Mouse (Mus musculus) stomach, embryonic 16.5 days (tissue): ENCODE results near the gene Prdm12. TPM values are rescaled to one million over a fixed set of nuclear protein-coding genes. Genes with fewer than 3 reads are reported as not detected.

Experiments
- ATAC-seq: fragments of 200-750 bp; cut with Nextera tagmentation; 2 replicates; pipeline ENCODE4 v1.8.0; 2017; ENCODE audit warnings: moderate number of reproducible peaks, moderate TSS enrichment; ENCODE audit not compliant: insufficient read depth, low FRiP score
- H3K27ac ChIP-seq: fragments of 300-500 bp; sonication (generic); 2 replicates; pipeline ENCODE4 v1.5.1; 2014; ENCODE audit warnings: low read length
- H3K27me3 ChIP-seq: fragments of 300-500 bp; sonication (generic); 2 replicates; pipeline ENCODE4 v1.6.1; 2014; ENCODE audit warnings: low read length, control low read depth, mixed read lengths; ENCODE audit not compliant: control insufficient read depth, insufficient read depth
- H3K36me3 ChIP-seq: fragments of 300-500 bp; sonication (generic); 2 replicates; pipeline ENCODE4 v1.6.1; 2014; ENCODE audit warnings: low read length; ENCODE audit not compliant: control insufficient read depth, insufficient read depth
- H3K4me1 ChIP-seq: fragments of 300-500 bp; sonication (generic); 2 replicates; pipeline ENCODE4 v1.6.1; 2014; ENCODE audit warnings: low read length, control low read depth, mixed read lengths; ENCODE audit not compliant: control insufficient read depth, insufficient read depth
- H3K4me2 ChIP-seq: fragments of 300-500 bp; sonication (generic); 2 replicates; pipeline ENCODE4 v1.6.1; 2014; ENCODE audit warnings: low read depth, low read length, mixed read lengths
- H3K4me3 ChIP-seq: fragments of 300-500 bp; sonication (generic); replicated peaks from 2 replicates; pipeline ENCODE4 v1.5.1; 2014; ENCODE audit warnings: mild to moderate bottlenecking, low read length
- H3K9ac ChIP-seq: fragments of 300-500 bp; sonication (generic); 2 replicates; pipeline ENCODE4 v1.6.1; 2014; ENCODE audit warnings: low read length
- H3K9me3 ChIP-seq: fragments of 300-500 bp; sonication (generic); replicated peaks from 2 replicates; pipeline ENCODE4 v1.6.1; 2016; ENCODE audit warnings: low read length, control low read depth; ENCODE audit not compliant: control insufficient read depth
- WGBS: fragments of 180-500 bp; shearing (Covaris S2); extraction: QIAGEN DNeasy Blood & Tissue Kit; methylation state at CpG from one replicate; pipeline ENCODE4 v1.1.7; 2014; 5-methylcytosine and 5-hydroxymethylcytosine counted together
- polyA plus RNA-seq: library from polyadenylated mRNA; unstranded; fragments of >200 nt; fragmentation: Nextera tagmentation; extraction: Ambion mirVana; gene quantifications from 2 replicates; pipeline ENCODE4 v1.2.1, GENCODE M21; 2015

The Prdm12 gene
- polyA plus RNA-seq: not detected in 2 replicates

DNA sequence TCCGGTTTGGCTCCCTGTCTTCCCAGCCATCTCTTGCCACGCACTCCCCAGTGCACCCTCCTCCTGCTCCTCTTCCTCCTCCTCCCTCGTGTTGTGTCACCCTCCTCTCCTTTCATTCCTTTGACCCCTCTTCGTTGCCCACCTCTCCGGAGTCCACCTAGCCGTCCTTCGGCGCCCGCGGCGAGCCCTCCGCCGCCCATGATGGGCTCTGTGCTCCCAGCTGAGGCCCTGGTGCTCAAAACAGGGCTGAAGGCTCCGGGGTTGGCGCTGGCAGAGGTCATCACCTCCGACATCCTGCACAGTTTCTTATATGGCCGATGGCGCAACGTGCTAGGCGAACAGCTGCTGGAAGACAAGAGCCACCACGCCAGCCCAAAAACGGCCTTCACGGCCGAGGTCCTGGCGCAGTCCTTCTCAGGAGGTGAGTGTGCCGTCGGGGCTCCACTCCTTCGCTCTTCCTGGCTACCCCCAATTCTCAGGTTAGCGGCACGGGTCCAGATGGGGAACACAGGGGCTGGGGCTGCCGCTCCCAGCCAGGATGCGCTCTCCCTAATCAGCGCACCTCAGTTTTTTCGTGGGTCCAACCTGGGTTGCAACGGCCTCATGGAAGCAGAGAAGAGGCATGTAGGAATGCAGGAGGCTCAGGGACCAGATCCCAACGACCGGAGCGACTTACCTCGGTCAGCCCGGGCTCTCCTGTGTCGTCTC, at the start of gene Prdm12:
Prdm12 (plus strand) TSS at position 137 of the 708 bp plus-strand sequence.
- Histone ChIP-seq H3K4me2 (no peak within 1 kb of the TSS), H3K9me3 (no peaks in the 10 kb centered on the region), H3K27me3 (peaks cover 96% of the 10 kb centered on the region), H3K9ac (no peak within 1 kb of the TSS), H3K4me1 (peaks cover 11% of the 10 kb centered on the region; the same call in 1 of the 2 replicates), H3K4me3 (no peak within 1 kb of the TSS), H3K27ac (no peak within 1 kb of the TSS), H3K36me3 (no peaks in the 10 kb centered on the region)
- WGBS: 3% methylated on average over 41 of the region's 41 CpGs
- ATAC-seq: no peak

GRCm38 (mm10) chr2:31591799-31592484, 47.9 kb upstream of the Prdm12 start:
- H3K9ac ChIP-seq: no peak overlapping the region
- no peak overlapping the region for H3K27ac ChIP-seq
- H3K4me2 ChIP-seq: no peak overlapping the region
- WGBS: 79% methylated on average over 9 of the region's 9 CpGs
- H3K4me1 ChIP-seq: no peaks in the 10 kb centered on the region
- peaks cover 15% of the 10 kb centered on the region for H3K36me3 ChIP-seq
- no peak overlapping the region for H3K4me3 ChIP-seq
- no peaks in the 10 kb centered on the region for H3K27me3 ChIP-seq
- no peaks in the 10 kb centered on the region for H3K9me3 ChIP-seq
- no peak for ATAC-seq

DNA sequence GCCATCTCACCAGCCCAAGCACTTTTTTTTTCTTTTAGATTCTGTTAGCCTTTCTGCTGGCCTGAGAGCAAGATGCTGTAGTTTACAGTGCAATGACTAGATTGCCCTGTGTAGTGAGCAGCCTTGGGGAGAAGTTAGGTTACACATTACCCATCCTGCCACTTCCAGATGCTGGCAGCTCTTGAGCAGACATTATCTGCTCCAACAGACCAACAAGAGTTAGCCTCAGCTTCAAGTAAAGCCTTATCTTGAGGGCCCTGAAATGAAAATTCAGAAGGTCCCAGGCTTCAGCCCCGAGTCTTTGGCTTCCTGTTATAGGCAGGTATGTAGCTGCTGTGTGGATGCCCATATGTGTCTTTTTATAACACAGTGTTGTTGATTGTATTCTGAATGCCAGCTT, 32.3 kb upstream of the Prdm12 start:
- H3K27me3 ChIP-seq: no peaks in the 10 kb centered on the region
- H3K4me1 ChIP-seq: no peaks in the 10 kb centered on the region
- no peak for ATAC-seq
- no peak overlapping the region for H3K27ac ChIP-seq
- WGBS: 82% methylated on average over 1 of the region's 1 CpGs
- H3K9ac ChIP-seq: no peak overlapping the region
- no peaks in the 10 kb centered on the region for H3K9me3 ChIP-seq
- no peak overlapping the region for H3K4me3 ChIP-seq
- H3K36me3 ChIP-seq: 0 out of 2 replicates have a peak, but pooled peaks cover 25% of the 10 kb centered on the region
- no peak overlapping the region for H3K4me2 ChIP-seq

DNA sequence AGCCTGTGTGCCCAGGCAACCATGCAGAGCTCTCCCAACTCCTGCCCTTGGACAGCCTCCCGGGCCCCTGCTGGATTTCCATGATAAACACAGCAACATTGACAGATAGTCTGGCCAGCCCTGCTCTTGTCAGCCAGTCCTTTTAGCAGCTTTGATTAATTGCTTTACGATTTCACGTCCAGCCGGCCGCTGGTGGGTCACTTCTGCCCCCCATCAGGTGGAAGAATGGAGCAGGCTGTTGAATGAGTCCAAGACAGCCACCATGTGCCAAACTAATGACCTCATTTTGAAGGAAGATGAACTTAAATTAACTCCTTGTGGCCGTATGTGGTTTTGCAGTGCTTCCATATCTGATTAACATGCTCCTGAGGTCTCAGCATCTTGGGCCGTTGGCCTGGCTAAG, 30.0 kb upstream of the Prdm12 start:
- Histone ChIP-seq H3K4me3 (no peak overlapping the region), H3K4me1 (no peaks in the 10 kb centered on the region), H3K36me3 (peaks cover 22% of the 10 kb centered on the region; the same call in 1 of the 2 replicates), H3K9ac (no peak overlapping the region), H3K27me3 (no peaks in the 10 kb centered on the region), H3K4me2 (no peak overlapping the region), H3K9me3 (no peaks in the 10 kb centered on the region), H3K27ac (no peak overlapping the region)
- no peak for ATAC-seq
- WGBS: 18% methylated on average over 7 of the region's 7 CpGs

- WGBS: 76% methylated on average over 4 of the region's 4 CpGs
- Histone ChIP-seq H3K9me3 (no peaks in the 10 kb centered on the region), H3K9ac (no peak overlapping the region), H3K27ac (no peak overlapping the region), H3K4me3 (no peak overlapping the region), H3K27me3 (no peaks in the 10 kb centered on the region), H3K36me3 (peaks cover 20% of the 10 kb centered on the region), H3K4me2 (no peak overlapping the region), H3K4me1 (no peaks in the 10 kb centered on the region)
- no peak for ATAC-seq
Observed at GRCm38 (mm10) chr2:31610922-31611321, 28.9 kb upstream of the Prdm12 start.

- no peak overlapping the region for H3K4me3 ChIP-seq
- H3K9ac ChIP-seq: no peak overlapping the region
- H3K27ac ChIP-seq: no peak overlapping the region
- no peak overlapping the region for H3K4me2 ChIP-seq
- WGBS: 83% methylated on average over 8 of the region's 8 CpGs
- ATAC-seq: no peak
- H3K9me3 ChIP-seq: no peaks in the 10 kb centered on the region
- peaks cover 21% of the 10 kb centered on the region for H3K36me3 ChIP-seq
- H3K4me1 ChIP-seq: no peaks in the 10 kb centered on the region
- H3K27me3 ChIP-seq: no peaks in the 10 kb centered on the region
Observed at GRCm38 (mm10) chr2:31611400-31611799, 28.4 kb upstream of the Prdm12 start.

DNA sequence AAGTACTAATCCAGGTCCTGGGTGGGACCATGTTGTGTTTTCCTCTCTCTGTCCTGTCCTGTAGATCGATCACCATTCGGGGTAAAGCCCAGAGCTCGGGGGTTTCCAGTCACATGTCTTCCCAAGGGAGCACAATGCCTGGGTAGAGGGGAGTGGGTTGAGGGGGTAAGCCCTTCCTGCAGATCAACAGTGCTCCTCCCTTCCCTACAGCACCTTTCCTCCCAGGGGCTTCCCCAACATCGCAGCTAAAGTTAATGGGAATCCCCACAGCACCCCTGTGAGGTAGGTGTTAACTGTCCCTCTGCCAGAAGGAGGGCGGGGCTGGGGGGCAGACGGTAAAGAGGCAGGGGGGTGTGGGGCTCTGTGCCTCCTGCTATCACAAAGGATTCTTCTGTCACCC, 27.2 kb upstream of the Prdm12 start:
- H3K9me3 ChIP-seq: no peaks in the 10 kb centered on the region
- H3K4me3 ChIP-seq: no peak overlapping the region
- 71% methylated on average over 6 of the region's 6 CpGs for WGBS
- ATAC-seq: no peak
- H3K27ac ChIP-seq: no peak overlapping the region
- peaks cover 21% of the 10 kb centered on the region for H3K36me3 ChIP-seq
- no peaks in the 10 kb centered on the region for H3K27me3 ChIP-seq
- no peaks in the 10 kb centered on the region for H3K4me1 ChIP-seq
- no peak overlapping the region for H3K9ac ChIP-seq
- H3K4me2 ChIP-seq: no peak overlapping the region

DNA sequence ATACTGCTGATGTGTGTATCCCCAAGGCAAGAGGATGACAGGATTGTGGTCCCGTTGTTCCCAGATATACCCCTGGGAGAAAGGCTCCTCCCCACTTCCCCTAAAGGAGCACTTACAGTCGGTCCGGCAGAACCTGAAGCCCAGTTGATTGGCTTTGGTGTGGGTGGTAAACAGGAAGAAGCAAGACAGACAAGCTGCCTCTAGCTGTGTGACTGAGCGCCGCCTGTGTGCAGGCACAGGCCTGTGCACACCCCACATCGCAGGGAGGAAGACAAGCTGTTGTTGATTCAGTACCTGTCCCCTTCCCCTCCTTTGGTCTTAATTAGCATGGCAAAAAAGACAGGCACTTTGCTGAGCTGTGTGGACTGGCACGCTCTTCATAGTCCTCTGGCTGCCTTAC, 26.1 kb upstream of the Prdm12 start:
- no peak overlapping the region for H3K4me2 ChIP-seq
- H3K27ac ChIP-seq: no peak overlapping the region
- H3K9me3 ChIP-seq: no peaks in the 10 kb centered on the region
- H3K4me1 ChIP-seq: no peaks in the 10 kb centered on the region
- WGBS: 84% methylated on average over 7 of the region's 7 CpGs
- H3K4me3 ChIP-seq: no peak overlapping the region
- ATAC-seq: no peak
- H3K9ac ChIP-seq: no peak overlapping the region
- H3K27me3 ChIP-seq: no peaks in the 10 kb centered on the region
- H3K36me3 ChIP-seq: peaks cover 19% of the 10 kb centered on the region

GRCm38 (mm10) chr2:31618484-31619161, 21.2 kb upstream of the Prdm12 start:
- 77% methylated on average over 14 of the region's 14 CpGs for WGBS
- ATAC-seq: no peak

More at GRCm38 (mm10) chr2:31618484-31619161, 21.2 kb upstream of the Prdm12 start:
- Histone ChIP-seq H3K27me3 (no peaks in the 10 kb centered on the region), H3K27ac (no peak overlapping the region), H3K36me3 (peaks cover 7% of the 10 kb centered on the region), H3K9ac (no peak overlapping the region), H3K9me3 (no peaks in the 10 kb centered on the region), H3K4me3 (no peak overlapping the region), H3K4me1 (no peaks in the 10 kb centered on the region), H3K4me2 (no peak overlapping the region)
